Mouse (Mus musculus) 416B (cell line): ENCODE results near the gene B4galt4.
A peak's percentile ranks its signal among the peaks of the same experiment; 100 is the strongest.
"Not testable (repeated sequence)": the region's sequence is repeated elsewhere in the genome, so short reads cannot be mapped to it uniquely, and the experiment has no call there.

Source experiments
- DNase-seq: peaks from one replicate; pipeline ENCODE4 v3.0.0; 2011; ENCODE audit warnings: low read depth

B4galt4 gene

GRCm38 (mm10) chr16:38742113-38742658 is at the start of gene B4galt4:
TSS of gene B4galt4 (plus strand) at chr16:38742264.
- DNase-seq = no peak

GRCm38 (mm10) chr16:38694906-38695540 is 47.0 kb upstream of the B4galt4 start:
- no peak for DNase-seq

- DNase-seq = no peak
Observed at GRCm38 (mm10) chr16:38695557-38695956, 46.5 kb upstream of the B4galt4 start.

DNA sequence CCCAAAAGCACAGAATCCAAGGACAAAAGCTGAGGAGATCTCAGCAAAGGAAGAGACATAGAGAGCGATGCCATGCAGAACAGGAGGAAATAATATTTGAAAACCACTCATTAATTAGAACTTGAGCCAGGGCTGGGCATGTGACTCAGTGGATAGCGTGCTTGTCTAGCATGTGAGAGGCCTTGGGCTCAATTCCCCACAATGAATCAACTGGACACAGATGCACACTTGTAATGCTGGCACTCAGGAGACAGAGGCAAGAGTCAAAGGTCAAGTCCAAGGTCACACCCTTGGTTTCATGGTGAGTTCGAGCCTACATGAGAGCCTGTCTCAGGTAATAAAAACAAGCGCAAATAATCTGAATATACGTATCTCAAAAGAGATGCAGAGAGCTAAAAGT is 44.5 kb upstream of the B4galt4 start:
- no peak for DNase-seq

- no peak for DNase-seq
Observed at GRCm38 (mm10) chr16:38700392-38701162, 41.5 kb upstream of the B4galt4 start.

DNA sequence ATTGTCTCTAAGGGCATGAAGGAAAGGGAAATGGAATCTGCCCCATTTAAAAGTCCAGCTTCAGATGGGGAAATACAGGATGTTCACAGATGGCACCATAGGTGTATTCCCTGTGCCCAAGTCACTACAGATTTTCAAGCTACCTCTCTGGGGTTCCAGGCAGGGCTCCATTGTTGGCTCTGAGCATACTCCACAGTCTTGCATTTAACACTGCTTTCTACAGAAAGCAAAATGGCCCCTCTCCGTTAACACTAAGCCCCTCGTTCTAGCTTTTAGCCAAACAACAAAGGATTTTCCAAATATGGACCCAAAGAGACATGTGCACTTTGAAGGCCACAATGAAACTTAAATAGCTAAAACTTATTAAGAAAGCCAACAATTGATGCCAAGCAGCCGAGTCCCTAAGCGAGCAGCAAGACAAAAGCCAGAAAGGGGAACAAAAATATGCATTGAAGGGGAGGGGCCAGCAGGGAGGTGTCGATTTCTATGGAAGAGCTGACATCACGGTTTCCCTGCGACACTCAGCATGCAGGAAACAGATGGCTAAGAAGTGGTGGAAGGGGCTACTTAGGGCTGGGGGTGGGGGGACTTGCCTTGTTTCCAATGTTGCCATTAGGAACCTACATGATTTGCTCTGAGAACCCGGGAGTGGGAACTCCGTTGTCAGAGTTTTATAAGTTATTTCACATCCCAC is 40.4 kb upstream of the B4galt4 start:
- DNase-seq = peak; percentile 24

DNA sequence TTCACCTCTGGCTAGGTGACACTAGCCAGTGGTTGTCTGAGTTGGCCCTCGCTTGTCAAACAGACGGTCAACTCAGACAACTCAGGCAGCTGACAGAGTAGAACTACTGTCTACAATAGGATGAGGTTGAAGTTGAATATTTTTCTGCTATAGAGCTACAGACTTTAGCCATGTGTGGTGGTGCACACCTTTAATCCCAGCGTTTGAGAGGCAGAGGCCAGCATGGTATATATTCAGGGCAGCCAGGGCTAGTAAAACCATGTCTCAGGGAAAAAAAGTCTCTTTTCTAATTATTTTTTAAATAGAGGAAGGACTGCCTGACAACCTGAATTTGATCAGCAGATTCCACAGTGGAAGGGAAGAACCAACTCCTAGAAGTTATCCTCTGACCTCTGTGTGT is 39.7 kb upstream of the B4galt4 start:
- no peak for DNase-seq

DNA sequence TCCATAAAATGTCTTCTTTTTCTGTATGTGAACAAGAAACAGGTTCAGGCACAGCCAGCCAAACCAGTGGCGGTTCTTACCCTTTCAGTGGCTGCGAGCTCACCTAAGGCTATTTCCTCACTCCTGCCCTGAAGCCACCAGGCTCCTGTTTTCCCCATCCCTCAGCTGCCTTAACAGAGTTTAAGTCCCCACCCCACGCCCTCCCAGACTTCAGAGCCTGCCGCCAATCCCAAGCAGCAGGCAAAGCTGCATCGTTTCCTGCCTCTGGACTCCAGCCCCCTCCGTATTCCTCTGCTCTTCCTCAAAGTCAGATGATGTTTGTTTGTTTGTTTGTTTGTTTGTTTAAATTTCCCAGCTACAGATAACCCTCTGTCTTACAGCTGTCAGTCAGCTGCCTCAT is 38.6 kb upstream of the B4galt4 start:
- no peak for DNase-seq

GRCm38 (mm10) chr16:38705531-38706281 is 36.4 kb upstream of the B4galt4 start:
- DNase-seq = no peak

- DNase-seq = no peak
Observed at GRCm38 (mm10) chr16:38706782-38707181, 35.3 kb upstream of the B4galt4 start.

DNA sequence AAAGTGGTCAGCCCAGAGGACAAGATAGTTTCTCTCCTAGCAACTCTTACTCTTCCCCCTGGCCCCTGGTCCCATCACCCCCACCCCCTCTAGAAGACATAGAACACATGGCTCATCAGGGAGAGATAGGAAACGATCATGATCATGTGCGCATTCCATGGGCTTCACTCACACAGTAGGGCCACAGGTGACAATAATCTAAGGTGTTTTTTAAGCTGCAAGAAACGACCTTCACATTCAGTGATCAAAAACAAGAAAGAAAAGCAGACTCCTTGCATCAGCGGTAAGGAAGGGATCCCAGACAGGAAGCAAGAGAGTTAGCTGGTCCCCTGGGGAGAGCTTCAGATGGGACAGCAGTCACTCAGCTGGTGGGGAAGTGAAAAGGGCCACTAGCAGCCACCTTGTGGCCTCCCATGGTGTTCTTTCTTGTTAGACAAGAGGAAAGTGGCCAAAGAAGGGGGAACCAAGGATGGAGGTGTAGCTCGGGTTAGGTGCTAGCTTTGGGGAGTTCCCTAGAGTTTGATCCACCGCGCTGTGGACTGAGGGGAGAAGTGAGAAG is 33.0 kb upstream of the B4galt4 start:
- DNase-seq = no peak

DNA sequence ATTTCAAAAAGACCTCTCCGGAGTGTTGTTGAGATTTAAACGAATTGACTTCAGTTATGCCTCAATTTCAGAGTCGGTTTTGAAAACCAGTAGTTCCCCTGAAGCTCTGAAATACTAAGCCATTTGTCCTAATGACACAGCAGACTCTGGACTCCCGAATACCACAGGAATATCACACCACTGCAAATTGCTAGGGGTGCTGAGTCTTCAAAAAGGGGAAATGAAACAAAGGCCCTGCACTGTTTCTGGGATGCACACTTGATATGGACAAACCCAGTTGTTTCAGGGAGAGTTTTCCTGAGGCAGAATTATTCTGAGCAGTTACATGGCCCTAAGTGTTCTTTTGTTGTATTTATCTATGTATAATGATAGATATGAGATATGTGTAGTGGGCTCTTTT is 30.8 kb upstream of the B4galt4 start:
- peak; percentile 35 for DNase-seq

GRCm38 (mm10) chr16:38712105-38712504 is 30.0 kb upstream of the B4galt4 start:
- peak; percentile 15 for DNase-seq

DNA sequence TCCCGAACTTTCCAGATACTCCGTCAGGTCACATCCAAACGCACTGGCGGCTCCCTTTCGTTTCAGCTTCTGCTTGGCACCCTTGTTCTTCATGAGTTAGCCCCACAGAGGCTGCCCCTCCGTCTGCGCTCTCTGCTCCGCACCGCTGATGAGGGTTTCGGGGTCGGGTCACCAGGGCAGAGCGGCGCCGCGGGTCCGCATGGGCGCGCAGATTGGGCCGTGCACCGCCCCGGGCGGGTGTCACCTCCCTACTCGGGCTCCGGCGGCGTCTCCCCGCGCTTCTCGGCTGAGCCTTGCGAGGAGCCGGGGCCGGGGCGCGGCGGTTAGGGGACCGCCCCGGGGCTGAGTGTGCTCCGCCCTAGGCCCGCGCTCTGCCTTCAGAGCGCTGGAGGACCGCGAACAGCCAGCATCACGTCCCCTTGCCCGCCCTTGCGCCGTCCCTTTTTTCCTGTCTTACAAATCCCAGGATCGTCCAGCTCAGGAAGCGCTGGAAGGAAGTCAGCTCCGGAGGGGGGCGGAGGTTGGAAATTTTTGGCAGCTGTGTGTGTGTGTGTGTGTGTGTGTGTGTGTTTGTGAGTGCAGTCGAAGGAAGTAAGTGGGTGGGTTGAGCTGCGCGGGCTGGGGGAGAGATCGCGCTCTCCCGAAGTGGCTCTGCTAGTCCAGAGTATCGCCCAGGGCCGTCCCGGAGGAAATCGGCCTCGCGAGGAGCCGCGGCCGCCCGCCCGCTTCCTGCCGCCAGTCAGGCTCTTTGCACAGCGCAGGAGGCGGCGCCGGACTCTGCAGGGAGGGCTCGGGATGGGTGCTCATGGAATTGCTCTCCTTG is 29.3 kb upstream of the B4galt4 start, which contains the start of gene Arhgap31:
Arhgap31 (minus strand) TSS at position 694 of the 823 bp plus-strand sequence.
- DNase-seq = peak; percentile 44

DNA sequence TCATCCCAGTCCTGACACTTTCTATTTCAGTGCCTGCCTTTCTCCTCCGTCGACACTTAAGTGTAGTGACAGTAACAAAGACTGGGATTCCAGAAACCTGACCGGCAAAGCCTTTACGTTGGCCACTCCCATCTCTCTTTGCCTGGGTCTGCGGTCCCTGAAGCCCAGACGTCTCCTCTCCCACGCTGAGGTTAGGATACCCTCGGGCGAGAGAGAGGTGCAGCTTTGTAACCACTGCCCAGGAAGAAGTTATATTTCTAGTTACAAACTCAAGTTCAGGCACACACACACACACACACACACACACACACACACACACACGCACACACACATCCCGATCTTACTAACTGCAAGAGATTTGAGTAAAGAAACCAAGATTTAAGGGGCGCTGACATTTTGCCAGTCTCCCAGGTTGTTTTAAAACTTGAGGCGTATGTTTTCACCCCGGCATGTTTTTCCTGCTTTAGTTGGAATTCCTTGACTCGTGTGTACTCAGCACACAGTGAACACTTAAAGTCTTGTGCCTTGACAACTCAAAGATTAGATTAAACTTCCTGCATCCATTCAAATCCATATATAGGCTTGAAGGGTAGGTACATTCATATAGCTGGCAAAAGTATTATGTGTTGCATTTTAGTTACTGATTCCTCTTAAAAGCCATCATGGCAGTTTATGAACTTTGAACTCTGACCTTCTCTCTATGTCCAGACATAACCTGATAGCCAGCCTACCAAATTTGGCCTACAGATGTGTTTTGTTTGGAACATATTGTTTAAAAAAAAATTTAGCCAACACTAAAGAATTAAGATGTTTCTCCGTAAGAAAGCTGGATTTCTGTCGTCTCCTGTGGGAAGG is 28.4 kb upstream of the B4galt4 start:
- peak; percentile 21 for DNase-seq

DNA sequence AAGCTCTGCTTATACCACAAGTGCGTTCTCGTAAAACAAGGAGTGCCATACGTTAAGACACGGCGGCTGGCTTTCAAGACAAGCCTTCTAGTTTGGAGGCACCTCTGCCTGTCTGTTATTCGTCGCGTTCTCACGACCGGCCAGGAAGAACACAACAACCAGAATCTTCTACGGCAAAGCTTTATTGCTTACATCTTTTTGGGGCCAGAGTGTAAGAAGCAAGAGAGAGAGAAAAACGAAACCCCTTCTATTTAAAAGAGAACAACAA is 27.9 kb upstream of the B4galt4 start:
- DNase-seq = not testable (repeated sequence)

DNA sequence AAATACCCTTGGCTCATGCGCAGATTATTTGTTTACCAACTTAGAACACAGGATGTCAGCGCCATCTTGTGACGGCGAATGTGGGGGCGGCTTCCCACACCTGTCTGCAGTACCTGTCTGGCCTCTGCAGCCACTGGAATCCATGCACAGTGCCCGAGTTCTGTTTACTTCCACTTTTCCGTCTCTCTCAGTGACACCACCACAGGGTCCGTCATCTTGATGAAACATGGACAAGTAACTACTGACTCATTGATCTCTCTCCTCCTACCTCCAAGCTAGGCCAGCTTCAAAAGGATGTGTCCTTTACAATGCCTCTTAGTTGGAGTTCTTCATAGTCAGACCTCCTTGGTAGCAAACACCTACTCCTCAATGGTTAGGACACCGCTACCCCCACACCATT is 20.7 kb upstream of the B4galt4 start:
- DNase-seq = no peak

GRCm38 (mm10) chr16:38724256-38724655 is 17.8 kb upstream of the B4galt4 start:
- DNase-seq = no peak

DNA sequence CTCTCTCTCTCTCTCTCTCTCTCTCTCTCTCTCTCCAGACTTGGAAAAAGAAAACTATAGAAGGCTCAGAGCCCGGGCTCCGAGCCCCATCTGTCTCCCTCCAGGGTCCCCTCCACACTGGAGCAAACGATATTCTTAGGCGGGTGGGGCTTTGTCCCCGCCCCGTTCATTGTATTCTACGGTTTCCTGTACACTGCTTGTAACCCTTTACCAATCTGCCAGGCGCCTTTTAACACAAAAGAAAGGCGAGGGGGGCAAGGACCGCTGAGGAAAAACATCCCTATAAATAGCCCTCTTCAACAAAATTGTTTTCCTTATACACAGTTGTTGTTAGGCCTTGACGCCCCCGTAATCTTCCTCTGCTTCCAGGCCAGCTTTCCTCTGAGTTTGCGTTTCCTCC is 17.1 kb upstream of the B4galt4 start:
- DNase-seq = no peak

- DNase-seq = no peak
Observed at GRCm38 (mm10) chr16:38728576-38729132, 13.4 kb upstream of the B4galt4 start.
